19 mouse cellular contexts compared by ENCODE assay signal in genomic region chrX:102076886-102077765, GRCm38 (mm10). TPM values are rescaled to one million over a fixed set of nuclear protein-coding genes. Genes with fewer than 3 reads are reported as not detected.
A peak's percentile ranks its signal among the peaks of the same experiment; 100 is the strongest.
DNase-seq lines count a peak whose midpoint lies in the region; TF ChIP-seq lines count a peak whose summit lies in the region.
"Had no signal": no experiment of that assay in that cellular context is flagged by ENCODE, and none has a peak within 500 bp of the region (broad histone marks: within the 10 kb centered on the region; RNA-seq: fewer than 3 reads in every experiment).

No protein-coding gene starts in this region.

- no peaks in the 10 kb centered on the region for H3K27me3 ChIP-seq in kidney, adult 2 months (replicated peaks; ENCODE audit: control insufficient read depth, insufficient read depth, low read length)
- H3K27me3 ChIP-seq: forebrain, embryonic 15.5 days had no signal

- TF ChIP-seq CTCF in kidney, adult 2 months (conservative IDR thresholded peaks at IDR 0.05; ENCODE audit: insufficient read depth, insufficient read length, low read depth, low read length) = no peak

- peaks cover 7% of the 10 kb centered on the region for H3K4me1 ChIP-seq in kidney, adult 2 months (ENCODE audit: control insufficient read depth, insufficient read depth, low read length)
- H3K4me1 ChIP-seq: liver, embryonic 12.5 days had no signal

- WGBS in kidney, adult 2 months = 82% methylated on average over 7 of the region's 7 CpGs

- no peak overlapping the region for H3K4me3 ChIP-seq in kidney, adult 2 months (ENCODE audit: insufficient read depth, low read depth, low read length)
- H3K4me3 ChIP-seq: forebrain, embryonic 15.5 days; hindbrain, embryonic 12.5 days; limb, embryonic 12.5 days; liver, embryonic 12.5 days; midbrain, embryonic 10.5 days had no signal

- DNase-seq in cerebellum, postnatal 10 days = peak; percentile 57 to 58
- no peak for DNase-seq in cerebellum, postnatal 4 days (ENCODE audit: low spot score in 2 of 2)
- DNase-seq in kidney, adult 2 months = peak; percentile 52
- DNase-seq in kidney, postnatal 4 days = no peak
- DNase-seq in right cerebral cortex, adult 18-20 months = peak; percentile 25
- no peak for DNase-seq in right cerebral cortex, postnatal 25 days
- no peak for DNase-seq in natural killer cell, adult 2 months (ENCODE audit: low spot score in 2 of 2)
- DNase-seq in lung, postnatal 10 days = no peak
- DNase-seq: gastrocnemius, postnatal 36 days; lung, embryonic 14.5 days; right cerebral cortex, postnatal 4 days; thymus, postnatal 14 days had no signal

- no peaks in the 10 kb centered on the region for H3K36me3 ChIP-seq in kidney, adult 2 months (ENCODE audit: control insufficient read depth, insufficient read depth, low read length)
- H3K36me3 ChIP-seq: forebrain, embryonic 15.5 days; hindbrain, embryonic 12.5 days; liver, embryonic 12.5 days had no signal

- 0 out of 2 replicates have a peak overlapping the region, but pooled peaks have one; percentile 33 for H3K27ac ChIP-seq in kidney, adult 2 months (ENCODE audit: insufficient read depth, low read depth, low read length)
- H3K27ac ChIP-seq: forebrain, embryonic 15.5 days; hindbrain, embryonic 12.5 days; limb, embryonic 12.5 days; liver, embryonic 12.5 days; macrophage; midbrain, embryonic 10.5 days; stomach, postnatal 0 days had no signal

- TF ChIP-seq POLR2A in kidney, adult 2 months (IDR thresholded peaks at IDR 0.05; ENCODE audit: low read depth, low read length) = no peak

RNA-seq across cellular contexts. Expression of gene Rtl5, which starts 6.0 kb away (rescaled TPM):
- polyA plus RNA-seq in kidney, adult 2 months (2012; rRNA removed) = 9.7 and 11.9 TPM in 2 replicates

RNA-seq across cellular contexts. Expression of gene Pin4, which starts 42.1 kb away (rescaled TPM):
- 2.0 and 5.2 TPM in 2 replicates for polyA plus RNA-seq in kidney, adult 2 months (2012; rRNA removed)

Comparison
In these comparisons a context has a peak if more than half of its experiments do, and no peak if none do; other contexts are left out.
1. DNase-seq: peak in cerebellum, postnatal 10 days (2 of 2), kidney, adult 2 months (single experiment) and right cerebral cortex, adult 18-20 months (single experiment); none in cerebellum, postnatal 4 days (0 of 2), kidney, postnatal 4 days (0 of 2), right cerebral cortex, postnatal 25 days (single experiment), natural killer cell, adult 2 months (0 of 2) and lung, postnatal 10 days (single experiment).